Mouse (Mus musculus) limb, embryonic 14.5 days (tissue): ENCODE measurements around the gene Hrasls5. TPM values are rescaled to one million over a fixed set of nuclear protein-coding genes. Genes with fewer than 3 reads are reported as not detected.
A peak's percentile ranks its signal among the peaks of the same experiment; 100 is the strongest.

ENCODE experiments used
- ATAC-seq: fragments of 200-750 bp; cut with Nextera tagmentation; 2 replicates; pipeline ENCODE4 v1.8.0; 2017; ENCODE audit warnings: low read depth, moderate number of reproducible peaks, moderate TSS enrichment; ENCODE audit not compliant: low FRiP score
- DNase-seq: peaks from one replicate; pipeline ENCODE4 v3.0.0-alpha.2; 2015; ENCODE audit warnings: low spot score
- H3K27ac ChIP-seq: fragments of 300-500 bp; sonication (generic); replicated peaks from 2 replicates; pipeline ENCODE4 v1.5.1; 2014; ENCODE audit warnings: low read depth, mild to moderate bottlenecking, low read length, moderate library complexity, mixed read lengths
- H3K27me3 ChIP-seq: fragments of 300-500 bp; sonication (generic); 2 replicates; pipeline ENCODE4 v1.6.1; 2014; ENCODE audit warnings: low read length, mixed read lengths; ENCODE audit not compliant: control insufficient read depth, insufficient read depth
- H3K36me3 ChIP-seq: fragments of 300-500 bp; sonication (generic); 2 replicates; pipeline ENCODE4 v1.6.1; 2014; ENCODE audit warnings: mild to moderate bottlenecking, low read length, moderate library complexity, mixed read lengths; ENCODE audit not compliant: control insufficient read depth, insufficient read depth
- H3K4me1 ChIP-seq: fragments of 300-500 bp; sonication (generic); 2 replicates; pipeline ENCODE4 v1.6.1; 2014; ENCODE audit warnings: antibody characterized with exemption, low read length, mixed read lengths; ENCODE audit not compliant: control insufficient read depth, insufficient read depth
- H3K4me2 ChIP-seq: fragments of 300-500 bp; sonication (generic); replicated peaks from 2 replicates; pipeline ENCODE4 v1.6.1; 2014; ENCODE audit warnings: low read depth, mild to moderate bottlenecking, low read length, moderate library complexity; ENCODE audit not compliant: severe bottlenecking
- H3K4me3 ChIP-seq: fragments of 300-500 bp; sonication (generic); replicated peaks from 2 replicates; pipeline ENCODE4 v1.5.1; 2014; ENCODE audit warnings: low read length
- H3K9ac ChIP-seq: fragments of 300-500 bp; sonication (generic); 2 replicates; pipeline ENCODE4 v1.6.1; 2014; ENCODE audit warnings: mild to moderate bottlenecking, low read depth, low read length, moderate library complexity; ENCODE audit not compliant: severe bottlenecking
- H3K9me3 ChIP-seq: fragments of 300-500 bp; sonication (generic); 2 replicates; pipeline ENCODE4 v1.6.1; 2016; ENCODE audit warnings: low read length; ENCODE audit not compliant: control insufficient read depth
- POLR2A ChIP-seq: fragments of 200-500 bp; IDR thresholded peaks from 2 replicates; pipeline ENCODE4 v1.8.0; 2012; ENCODE audit warnings: inconsistent platforms, mild to moderate bottlenecking, moderate library complexity, borderline replicate concordance; ENCODE audit not compliant: insufficient read depth, insufficient read length; ENCODE audit errors: extremely low read depth
- WGBS: fragments of 180-500 bp; shearing (Covaris S2); extraction: QIAGEN DNeasy Blood & Tissue Kit; methylation state at CpG from one replicate; pipeline ENCODE4 v1.1.7; 2014; 5-methylcytosine and 5-hydroxymethylcytosine counted together
- polyA plus RNA-seq, 2 experiments: library from polyadenylated mRNA; depleted of rRNA in 1 of 2; stranded (reverse) in 1 of 2; unstranded in 1 of 2; fragments of >200 nt; fragmentation: Nextera tagmentation in 1 of 2; extraction: Ambion mirVana in 1 of 2; gene quantifications; 2 replicates each; pipeline versions ENCODE4 v1.2.1 to v1.2.3; 2012 to 2014

Hrasls5 gene
- polyA plus RNA-seq, 2 experiments = not detected

DNA sequence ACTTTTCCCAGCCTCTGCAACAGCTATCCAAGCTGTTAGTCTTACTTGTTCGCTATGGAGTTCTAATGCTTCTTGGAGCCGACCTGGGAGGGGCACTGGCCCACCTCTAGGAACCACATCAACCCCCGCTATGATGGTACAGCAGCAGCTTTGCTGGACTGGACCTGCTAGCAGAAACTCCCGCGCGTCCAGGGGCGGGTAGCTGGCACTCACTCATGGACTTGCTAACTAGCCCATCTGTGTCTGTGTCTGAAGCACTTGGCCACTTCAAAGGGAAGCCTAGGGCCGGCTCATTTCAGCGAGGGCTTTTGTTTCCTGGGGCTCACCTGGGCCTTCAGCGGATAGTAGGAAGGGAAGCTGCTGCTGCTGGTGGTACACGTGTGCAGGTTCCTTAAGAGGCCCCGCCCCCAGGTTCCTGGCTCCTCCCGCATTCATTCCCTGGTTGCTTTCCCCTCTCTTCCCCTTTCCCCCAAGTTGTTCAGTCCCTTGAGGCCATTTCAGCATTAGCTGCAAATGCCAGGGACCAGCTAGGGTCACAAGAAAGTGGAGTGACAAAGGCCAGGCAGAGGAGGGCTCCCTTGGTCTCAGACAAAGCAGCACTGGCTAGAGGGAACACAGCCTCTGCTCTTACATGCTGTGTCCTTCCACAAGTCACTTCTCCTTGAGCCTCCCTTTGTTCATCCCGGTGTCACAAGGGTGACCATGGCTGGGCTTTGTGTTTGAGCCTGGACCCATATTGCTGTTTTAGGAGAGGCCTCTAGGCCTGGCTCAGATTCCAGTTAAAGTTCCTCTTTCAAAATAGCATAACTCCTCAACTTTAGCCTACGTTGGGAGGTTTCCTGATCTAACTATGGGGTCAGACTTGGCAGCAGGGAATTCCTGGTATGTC lies 5.3 kb upstream of the Hrasls5 start, which contains the start of gene Lgals12:
Gene Lgals12, minus strand, starts transcription at position 393 of the 889 bp plus-strand sequence.
- no peak for TF ChIP-seq POLR2A
- ATAC-seq (peak; percentile 28; the same call in 1 of the 2 replicates), DNase-seq (peak; percentile 16)
- Histone ChIP-seq H3K27me3 (no peaks in the 10 kb centered on the region), H3K4me2 (peak within 1 kb of the TSS; percentile 69), H3K36me3 (no peaks in the 10 kb centered on the region), H3K4me3 (peak within 1 kb of the TSS; percentile 26), H3K9ac (peak within 1 kb of the TSS; percentile 31; the same call in 1 of the 2 replicates), H3K4me1 (peaks cover 16% of the 10 kb centered on the region), H3K27ac (peak within 1 kb of the TSS; percentile 78), H3K9me3 (no peaks in the 10 kb centered on the region)
- WGBS = 5% methylated on average over 15 of the region's 15 CpGs

DNA sequence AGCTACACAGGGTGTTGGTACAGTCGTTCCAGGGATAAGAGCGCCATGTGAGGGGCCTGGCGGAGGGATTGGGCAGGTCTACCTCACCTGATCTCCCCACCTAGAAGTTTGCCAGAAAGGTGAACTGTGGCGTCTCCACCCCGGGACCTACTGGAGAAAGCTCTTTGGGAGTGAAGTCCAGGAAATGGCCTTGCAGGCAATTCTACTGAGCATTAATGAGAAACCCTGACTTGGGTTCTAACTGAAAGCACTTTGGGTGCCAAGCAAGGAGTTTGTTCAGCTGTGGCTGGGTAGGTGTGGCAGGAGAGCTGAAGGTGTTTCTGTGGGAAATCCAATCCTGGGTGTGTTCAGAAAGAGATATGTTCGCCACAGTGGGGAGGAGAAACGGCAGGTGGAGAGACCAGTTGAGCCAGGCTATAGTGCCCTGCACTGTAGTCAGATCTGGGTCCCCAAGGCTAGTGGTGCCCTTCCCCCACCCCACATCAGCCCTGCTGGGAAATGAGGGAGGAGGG lies 4.6 kb upstream of the Hrasls5 start:
- Histone ChIP-seq H3K4me2 (0 out of 2 replicates have a peak overlapping the region, but pooled peaks have one; percentile 69), H3K27ac (no peak overlapping the region), H3K27me3 (0 out of 2 replicates have a peak, but pooled peaks cover 3% of the 10 kb centered on the region), H3K36me3 (no peaks in the 10 kb centered on the region), H3K9me3 (no peaks in the 10 kb centered on the region), H3K4me3 (no peak overlapping the region), H3K9ac (no peak overlapping the region), H3K4me1 (peaks cover 16% of the 10 kb centered on the region)
- DNase-seq = no peak
- no peak for ATAC-seq
- TF ChIP-seq POLR2A = no peak
- WGBS = 74% methylated on average over 7 of the region's 7 CpGs

DNA sequence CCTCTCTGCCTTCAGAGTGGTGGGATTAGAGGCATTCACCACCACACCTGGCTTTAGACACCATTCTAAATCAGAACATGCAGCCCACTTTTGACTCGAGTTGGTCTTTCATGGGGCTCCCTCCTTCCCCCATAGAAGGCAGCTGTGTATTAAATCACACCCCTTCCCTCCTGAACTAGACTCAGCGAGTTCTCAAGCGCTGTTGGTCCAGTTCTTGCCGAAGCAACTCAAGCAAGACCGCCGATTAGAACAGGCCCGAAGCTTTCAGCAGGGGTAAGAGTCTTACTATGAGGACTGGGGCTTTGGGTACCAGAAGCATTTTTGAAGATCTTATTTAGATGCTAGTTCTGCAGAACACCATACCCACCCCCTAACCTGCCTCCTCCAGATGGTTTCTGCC lies 810 bp downstream of the Hrasls5 start:
- H3K4me1 ChIP-seq = no peaks in the 10 kb centered on the region
- ATAC-seq = no peak
- WGBS = 73% methylated on average over 7 of the region's 7 CpGs
- no peak overlapping the region for H3K4me2 ChIP-seq
- H3K36me3 ChIP-seq = no peaks in the 10 kb centered on the region
- no peak overlapping the region for H3K4me3 ChIP-seq
- no peaks in the 10 kb centered on the region for H3K9me3 ChIP-seq
- TF ChIP-seq POLR2A = no peak
- 0 out of 2 replicates have a peak, but pooled peaks cover 3% of the 10 kb centered on the region for H3K27me3 ChIP-seq
- no peak overlapping the region for H3K9ac ChIP-seq
- H3K27ac ChIP-seq = no peak overlapping the region
- no peak for DNase-seq

DNA sequence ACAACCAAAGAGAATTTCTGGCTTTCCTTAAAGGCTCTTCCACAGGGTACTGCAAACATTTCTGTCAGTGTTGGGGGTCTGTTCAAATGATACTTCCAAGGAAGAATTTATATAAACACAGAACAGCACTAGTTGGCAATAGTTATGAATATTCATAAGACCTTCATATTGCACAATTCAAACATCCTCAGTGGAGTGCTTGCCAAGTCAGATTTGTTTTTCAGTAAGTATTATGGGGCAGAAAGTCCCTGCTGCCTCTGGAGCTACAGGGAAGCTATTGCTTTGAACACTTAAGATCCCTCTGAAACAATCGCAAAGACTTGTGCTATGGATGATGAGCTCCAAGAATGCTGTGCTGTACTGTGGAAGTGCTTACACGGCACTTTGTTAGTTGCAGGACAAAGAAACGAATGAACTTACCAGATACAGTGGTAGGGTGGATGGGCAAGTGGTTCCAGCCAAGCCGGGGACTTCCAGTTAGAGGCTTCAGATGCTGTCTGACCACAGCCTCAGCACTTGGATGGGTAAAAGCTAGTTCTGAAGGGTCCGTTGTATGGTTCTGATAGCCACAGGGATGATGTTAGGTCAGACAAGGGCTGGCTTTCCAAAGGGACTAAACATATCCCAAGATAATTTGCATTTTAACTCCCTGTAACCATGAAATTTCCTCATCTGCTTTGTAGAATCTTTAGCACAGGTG lies 4.0 kb downstream of the Hrasls5 start:
- Histone ChIP-seq H3K4me3 (no peak overlapping the region), H3K4me1 (no peaks in the 10 kb centered on the region), H3K36me3 (no peaks in the 10 kb centered on the region), H3K9ac (no peak overlapping the region), H3K27me3 (0 out of 2 replicates have a peak, but pooled peaks cover 3% of the 10 kb centered on the region), H3K4me2 (no peak overlapping the region), H3K9me3 (no peaks in the 10 kb centered on the region), H3K27ac (no peak overlapping the region)
- 85% methylated on average over 5 of the region's 5 CpGs for WGBS
- ATAC-seq = no peak
- no peak for DNase-seq
- no peak for TF ChIP-seq POLR2A

DNA sequence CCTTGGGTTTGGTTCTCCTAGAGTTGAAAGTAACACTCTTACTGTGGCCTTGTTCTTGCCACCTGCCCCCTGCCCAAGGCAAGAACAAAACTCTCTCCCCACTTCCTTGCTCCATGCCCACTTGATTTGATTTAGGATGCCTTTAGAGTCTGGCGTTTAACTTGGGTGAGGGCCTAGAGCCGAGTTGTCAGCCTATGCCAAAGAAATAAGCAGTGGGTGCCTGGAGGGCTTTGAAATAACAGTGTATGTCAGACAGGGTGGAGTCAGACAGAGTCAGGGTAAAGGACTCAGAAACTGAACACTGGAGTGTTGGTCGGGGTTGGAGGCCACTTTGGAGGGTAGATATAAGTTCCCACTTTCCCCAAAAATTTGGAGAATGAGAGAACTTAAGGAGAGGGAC lies 4.7 kb downstream of the Hrasls5 start:
- DNase-seq (no peak), ATAC-seq (no peak)
- Histone ChIP-seq H3K27me3 (0 out of 2 replicates have a peak, but pooled peaks cover 3% of the 10 kb centered on the region), H3K4me3 (no peak overlapping the region), H3K36me3 (no peaks in the 10 kb centered on the region), H3K4me2 (no peak overlapping the region), H3K4me1 (no peaks in the 10 kb centered on the region), H3K27ac (no peak overlapping the region), H3K9ac (no peak overlapping the region), H3K9me3 (no peaks in the 10 kb centered on the region)
- WGBS = 32% methylated on average over 3 of the region's 3 CpGs
- no peak for TF ChIP-seq POLR2A
